16 mouse cellular contexts compared by ENCODE assay signal in the genomic region with DNA sequence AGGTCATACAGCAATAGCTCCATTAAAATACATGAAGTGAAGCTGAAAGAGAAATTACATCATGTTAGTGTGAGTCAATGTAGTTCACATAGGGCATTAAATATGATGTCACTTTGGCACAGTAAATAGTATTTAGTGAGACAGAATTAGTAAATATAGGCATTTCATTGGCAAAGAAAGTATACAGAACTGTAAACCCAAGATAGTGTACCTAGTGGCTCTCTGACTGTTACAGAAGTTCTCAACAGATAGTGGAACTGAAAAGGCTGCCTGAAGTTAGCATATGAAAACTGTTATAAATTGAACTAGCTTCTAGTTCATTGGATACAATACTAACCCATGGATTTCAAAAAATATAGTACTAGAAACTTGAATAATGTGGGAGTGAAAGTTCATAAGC.
"Had no signal": no experiment of that assay in that cellular context is flagged by ENCODE, and none has a peak within 500 bp of the region (broad histone marks: within the 10 kb centered on the region; RNA-seq: fewer than 3 reads in every experiment).

No protein-coding gene starts in this region.

- H3K4me3 ChIP-seq: neural tube, embryonic 12.5 days; neural tube, embryonic 13.5 days; stomach, embryonic 15.5 days had no signal

- H3K9ac ChIP-seq: neural tube, embryonic 12.5 days; neural tube, embryonic 13.5 days; stomach, embryonic 15.5 days had no signal

- H3K9me3 ChIP-seq: neural tube, embryonic 12.5 days; neural tube, embryonic 13.5 days; stomach, embryonic 15.5 days had no signal

- H3K4me2 ChIP-seq: neural tube, embryonic 12.5 days; neural tube, embryonic 13.5 days; stomach, embryonic 15.5 days had no signal

- H3K27me3 ChIP-seq: neural tube, embryonic 12.5 days; neural tube, embryonic 13.5 days; stomach, embryonic 15.5 days had no signal

- H3K4me1 ChIP-seq: neural tube, embryonic 12.5 days; neural tube, embryonic 13.5 days; stomach, embryonic 15.5 days had no signal

- H3K36me3 ChIP-seq: neural tube, embryonic 12.5 days; neural tube, embryonic 13.5 days; stomach, embryonic 15.5 days had no signal

- DNase-seq: retina, postnatal 1 day; right cerebral cortex, adult 18-20 months; right cerebral cortex, postnatal 14 days; right cerebral cortex, postnatal 25 days; right cerebral cortex, postnatal 4 days; spleen, adult 18-20 months; thymus, adult 18-20 months; thymus, adult 2 months; thymus, postnatal 14 days; thymus, postnatal 25 days; thymus, postnatal 36 days; thymus, postnatal 4 days had no signal

- H3K27ac ChIP-seq: neural tube, embryonic 12.5 days; neural tube, embryonic 13.5 days; stomach, embryonic 15.5 days; stomach, postnatal 0 days had no signal
